Mouse (Mus musculus) cerebellum, adult 11 months (tissue): ENCODE data around the gene Lmo1.
A peak's percentile ranks its signal among the peaks of the same experiment; 100 is the strongest.
"Not testable (repeated sequence)": the region's sequence is repeated elsewhere in the genome, so short reads cannot be mapped to it uniquely, and the experiment has no call there.

ENCODE experiments used
- DNase-seq: peaks from one replicate; pipeline ENCODE4 v3.0.0; 2022

The Lmo1 gene

GRCm38 (mm10) chr7:109104894-109105293 lies 70.1 kb downstream of the Lmo1 start:
- DNase-seq = no peak

GRCm38 (mm10) chr7:109101167-109101566 lies 73.8 kb downstream of the Lmo1 start:
- no peak for DNase-seq

- DNase-seq = peak; percentile 47
Measured at GRCm38 (mm10) chr7:109098145-109099018, 76.6 kb downstream of the Lmo1 start.

GRCm38 (mm10) chr7:109097203-109097602 lies 77.8 kb downstream of the Lmo1 start:
- no peak for DNase-seq

- no peak for DNase-seq
Measured at GRCm38 (mm10) chr7:109096618-109097017, 78.4 kb downstream of the Lmo1 start.

- DNase-seq = no peak
Measured at GRCm38 (mm10) chr7:109094294-109094693, 80.7 kb downstream of the Lmo1 start.

GRCm38 (mm10) chr7:109091316-109091715 lies 83.7 kb downstream of the Lmo1 start:
- DNase-seq = not testable (repeated sequence)
